Mouse (Mus musculus) retina, postnatal 1 day (tissue): ENCODE results near the gene Ifrd2.

ENCODE experiments used
- DNase-seq: peaks from one replicate; pipeline ENCODE4 v3.0.0-alpha.2; 2012

Gene Ifrd2

GRCm38 (mm10) chr9:107625351-107626128 lies 38.1 kb downstream of the Ifrd2 start:
- DNase-seq, result no peak

GRCm38 (mm10) chr9:107626158-107626843 lies 38.9 kb downstream of the Ifrd2 start:
- DNase-seq, result no peak

GRCm38 (mm10) chr9:107626844-107627277 lies 39.4 kb downstream of the Ifrd2 start:
- peak; percentile 96 for DNase-seq

GRCm38 (mm10) chr9:107627387-107628255 lies 40.2 kb downstream of the Ifrd2 start:
- DNase-seq, result no peak

- no peak for DNase-seq
These were observed 41.4 kb downstream of the Ifrd2 start for GRCm38 (mm10) chr9:107628721-107629410.

GRCm38 (mm10) chr9:107629411-107629730 lies 41.9 kb downstream of the Ifrd2 start:
- no peak for DNase-seq

- DNase-seq, result peak; percentile 67
These were observed 42.5 kb downstream of the Ifrd2 start for GRCm38 (mm10) chr9:107629901-107630425.

- DNase-seq, result peak; percentile 93
These were observed 43.1 kb downstream of the Ifrd2 start for GRCm38 (mm10) chr9:107630576-107630975.

GRCm38 (mm10) chr9:107631311-107631826 lies 43.9 kb downstream of the Ifrd2 start:
- no peak for DNase-seq

- DNase-seq, result no peak
These were observed 44.4 kb downstream of the Ifrd2 start for GRCm38 (mm10) chr9:107631861-107632260.

GRCm38 (mm10) chr9:107632478-107632877 lies 45.0 kb downstream of the Ifrd2 start:
- DNase-seq, result peak; percentile 58

GRCm38 (mm10) chr9:107633091-107633660 lies 45.7 kb downstream of the Ifrd2 start:
- peak; percentile 79 for DNase-seq

GRCm38 (mm10) chr9:107633661-107634405 lies 46.4 kb downstream of the Ifrd2 start:
- DNase-seq, result no peak

GRCm38 (mm10) chr9:107634406-107635278 lies 47.2 kb downstream of the Ifrd2 start:
- no peak for DNase-seq

GRCm38 (mm10) chr9:107635279-107636028 lies 48.0 kb downstream of the Ifrd2 start, which contains the start of gene Gnai2:
Gene Gnai2, minus strand, starts transcription at chr9:107635367.
- peak; percentile 97 for DNase-seq

GRCm38 (mm10) chr9:107637070-107637469 lies 49.6 kb downstream of the Ifrd2 start:
- DNase-seq, result peak; percentile 82

- DNase-seq, result no peak
These were observed 52.9 kb downstream of the Ifrd2 start for GRCm38 (mm10) chr9:107640257-107640772.

GRCm38 (mm10) chr9:107641666-107642065 lies 54.2 kb downstream of the Ifrd2 start:
- no peak for DNase-seq
